Mouse (Mus musculus) ovary, adult 18-20 months (tissue): ENCODE results near the gene Tbc1d16.

Source experiments
- DNase-seq: peaks from one replicate; pipeline ENCODE4 v3.0.0; 2022; ENCODE audit warnings: low spot score, mixed read lengths

Gene Tbc1d16

GRCm38 (mm10) chr11:119143376-119144002, 84.8 kb downstream of the Tbc1d16 start:
- DNase-seq: no peak

GRCm38 (mm10) chr11:119142615-119143014, 85.7 kb downstream of the Tbc1d16 start:
- DNase-seq: no peak

- no peak for DNase-seq
These were observed 89.3 kb downstream of the Tbc1d16 start for GRCm38 (mm10) chr11:119139026-119139425.

- no peak for DNase-seq
These were observed 90.1 kb downstream of the Tbc1d16 start for GRCm38 (mm10) chr11:119138205-119138604.

GRCm38 (mm10) chr11:119134586-119134985, 93.7 kb downstream of the Tbc1d16 start:
- no peak for DNase-seq

- no peak for DNase-seq
These were observed 94.7 kb downstream of the Tbc1d16 start for GRCm38 (mm10) chr11:119133437-119134221.

- DNase-seq: no peak
These were observed 95.9 kb downstream of the Tbc1d16 start for GRCm38 (mm10) chr11:119132198-119133035.

- DNase-seq: no peak
These were observed 98.1 kb downstream of the Tbc1d16 start for GRCm38 (mm10) chr11:119130081-119130765.

- peak; percentile 40 for DNase-seq
These were observed 98.8 kb downstream of the Tbc1d16 start for GRCm38 (mm10) chr11:119129281-119130058.

GRCm38 (mm10) chr11:119128668-119129280, 99.5 kb downstream of the Tbc1d16 start:
- no peak for DNase-seq

GRCm38 (mm10) chr11:119127686-119128473, 100.4 kb downstream of the Tbc1d16 start:
- DNase-seq: peak; percentile 88

- no peak for DNase-seq
These were observed 101.2 kb downstream of the Tbc1d16 start for GRCm38 (mm10) chr11:119127147-119127546.

GRCm38 (mm10) chr11:119125929-119126861, 102.1 kb downstream of the Tbc1d16 start:
- peak; percentile 94 for DNase-seq

- DNase-seq: peak; percentile 55
These were observed 103.8 kb downstream of the Tbc1d16 start for GRCm38 (mm10) chr11:119124536-119124935.

- DNase-seq: no peak
These were observed 104.6 kb downstream of the Tbc1d16 start for GRCm38 (mm10) chr11:119123522-119124319.

GRCm38 (mm10) chr11:119122396-119122795, 105.9 kb downstream of the Tbc1d16 start:
- DNase-seq: no peak

- no peak for DNase-seq
These were observed 109.4 kb downstream of the Tbc1d16 start for GRCm38 (mm10) chr11:119118905-119119304.

- no peak for DNase-seq
These were observed 110.4 kb downstream of the Tbc1d16 start for GRCm38 (mm10) chr11:119117945-119118344.
